Mouse (Mus musculus) cerebellum, postnatal 25 days (tissue): ENCODE measurements at regions not wholly inside any gene's neighbourhood (a gene's known extent, or its start where the extent isn't known, plus 50 kb on each side); places are given as distances from the start of the nearest gene placed in this dataset.

Source experiments
- DNase-seq, 2 experiments: peaks; one replicate each; pipeline ENCODE4 v3.0.0; 2021; ENCODE audit warnings: mixed read lengths in 2 of 2

DNA sequence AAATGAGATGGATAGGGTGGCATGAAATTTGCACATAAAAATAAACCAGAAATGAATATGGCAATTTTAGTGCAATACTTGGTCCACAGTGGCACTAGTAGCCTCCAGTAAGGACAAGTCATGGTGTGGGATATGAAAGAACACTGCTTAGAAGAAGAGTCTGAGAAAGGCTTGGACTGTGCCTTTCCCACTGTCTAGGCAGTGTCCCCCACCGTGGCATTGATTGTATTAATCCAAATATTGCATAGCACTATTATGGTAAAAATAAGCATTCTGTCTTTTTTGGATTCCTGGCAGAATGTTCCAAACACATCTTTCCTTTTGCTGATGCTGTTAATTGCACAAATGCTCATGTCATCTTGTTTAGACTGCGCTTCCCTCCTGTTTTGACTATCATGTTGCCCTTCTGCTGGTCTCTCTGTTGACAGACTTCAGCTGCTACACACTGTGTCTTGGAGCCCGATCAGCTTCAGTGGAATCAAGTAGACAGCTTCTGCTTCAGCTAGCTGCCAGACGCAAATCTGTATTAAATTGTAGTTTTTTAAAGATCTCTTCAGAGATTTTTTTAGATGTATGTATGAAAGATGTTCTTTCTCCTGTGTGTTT, 186.2 kb upstream of the Robo2 start:
- peak in 1 of 2 experiments; percentile 7 for DNase-seq

DNA sequence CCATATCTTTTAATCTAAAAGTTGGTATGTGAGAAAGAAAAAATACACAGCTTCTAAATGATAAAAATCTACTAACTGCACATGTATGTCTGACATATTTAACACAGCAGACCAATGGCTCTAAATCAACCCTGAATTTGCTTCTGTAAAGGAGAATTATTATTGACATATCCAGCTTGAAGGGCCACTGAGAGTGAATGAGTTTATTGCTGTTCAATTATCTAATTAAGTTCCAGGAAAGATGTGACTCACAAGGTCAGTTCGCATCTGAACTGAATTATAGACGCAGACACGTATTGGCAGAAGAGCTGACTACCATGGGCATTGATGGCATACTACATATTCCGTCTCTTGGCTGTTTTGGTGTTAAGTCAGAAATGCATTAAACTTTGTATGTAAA, 180.3 kb upstream of the Robo2 start:
- no peak for DNase-seq

DNA sequence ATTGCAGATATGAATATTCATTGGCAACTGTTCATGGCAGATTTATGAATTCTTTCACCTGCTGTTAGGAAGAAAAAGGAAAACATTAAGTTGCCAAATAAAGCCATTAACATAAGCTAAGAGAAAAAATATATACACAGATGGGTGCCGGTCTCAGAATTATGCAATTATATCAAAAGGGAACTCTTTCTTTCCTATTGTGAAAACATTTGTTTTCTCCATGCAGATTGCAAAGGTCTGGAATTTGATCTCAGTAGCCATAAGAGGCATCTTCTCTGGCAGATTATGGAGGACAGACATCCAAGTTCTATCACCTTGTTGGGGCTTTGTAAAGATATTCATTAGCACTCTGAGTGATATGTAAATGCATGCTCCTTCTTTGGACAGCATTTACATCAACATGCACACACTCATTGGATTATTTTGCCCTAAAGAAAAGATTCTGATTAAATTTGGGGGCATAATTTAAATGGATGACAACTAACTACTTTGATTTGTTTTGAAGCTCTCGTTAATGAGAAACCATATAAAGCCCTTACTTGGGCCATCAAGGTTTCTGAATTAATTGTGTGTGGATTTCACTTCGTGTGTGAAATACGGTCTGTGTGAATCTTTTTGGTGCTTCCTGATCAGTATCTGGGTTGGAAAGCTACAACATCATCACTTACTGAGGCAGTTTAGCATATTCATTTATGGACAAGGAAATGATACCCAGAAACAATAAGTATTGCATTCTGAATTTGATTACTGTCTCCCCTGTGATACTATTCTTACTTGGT, 171.2 kb upstream of the Robo2 start:
- no peak for DNase-seq

- DNase-seq, result no peak
Measured at GRCm38 (mm10) chr16:74548374-74548773, 136.7 kb upstream of the Robo2 start.

DNA sequence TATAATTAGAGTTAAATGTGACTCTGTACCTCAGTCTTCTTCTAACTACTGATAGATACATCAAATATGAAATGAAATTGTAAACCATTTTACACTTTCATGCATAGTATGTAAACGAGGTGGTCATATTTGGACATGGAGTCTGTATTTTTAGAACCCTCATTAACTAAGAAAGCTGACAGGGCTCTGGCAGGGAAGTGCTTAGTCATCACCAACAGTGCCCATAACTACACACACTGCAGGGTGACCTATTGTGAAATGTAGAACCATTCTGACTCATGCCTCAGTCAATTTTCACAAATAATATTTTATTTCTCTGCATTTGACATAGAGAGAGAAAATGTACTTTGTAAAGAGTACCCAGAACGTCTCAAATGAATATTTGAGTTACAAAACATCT, 118.9 kb upstream of the Robo2 start:
- DNase-seq, result no peak

DNA sequence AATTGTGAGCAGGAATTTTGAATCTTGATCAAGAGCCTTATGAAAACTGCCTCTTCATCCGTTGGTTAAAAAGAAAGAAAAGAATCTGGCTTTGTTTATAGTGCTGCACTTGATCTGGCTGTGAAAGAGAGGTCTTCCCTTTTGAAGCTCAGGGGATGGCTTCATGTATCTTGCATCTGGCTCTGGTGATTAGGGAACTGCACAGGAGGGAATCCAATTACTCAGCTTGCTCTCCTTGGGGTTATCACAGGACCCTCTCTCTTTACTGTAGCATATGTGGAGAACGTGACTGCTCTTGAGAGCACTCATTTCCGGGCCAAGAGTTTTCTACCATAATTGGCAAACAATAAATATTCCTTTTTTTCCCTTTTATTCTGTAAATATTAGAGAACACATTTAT, 116.6 kb upstream of the Robo2 start:
- no peak for DNase-seq

GRCm38 (mm10) chr16:74526521-74526920, 114.9 kb upstream of the Robo2 start:
- no peak for DNase-seq

GRCm38 (mm10) chr16:74520501-74520900, 108.9 kb upstream of the Robo2 start:
- no peak for DNase-seq

DNA sequence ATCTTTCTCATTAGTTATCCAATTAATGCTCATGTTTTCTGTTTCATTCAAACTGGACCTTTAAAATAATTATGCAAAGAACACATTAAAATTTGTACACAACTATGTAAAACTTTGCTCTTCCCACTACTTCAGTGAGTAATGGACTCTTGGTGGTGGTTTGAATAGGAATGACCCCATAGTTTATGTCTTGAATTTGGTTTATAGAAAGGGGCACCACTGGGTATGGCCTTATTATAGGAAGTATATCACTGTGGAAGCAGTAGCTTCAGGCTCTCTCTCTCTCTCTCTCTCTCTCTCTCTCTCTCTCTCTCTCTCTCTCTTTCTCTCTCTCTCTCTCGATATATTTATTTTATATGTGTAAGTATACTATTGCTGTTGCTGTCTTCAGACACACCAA, 106.3 kb upstream of the Robo2 start:
- no peak for DNase-seq

DNA sequence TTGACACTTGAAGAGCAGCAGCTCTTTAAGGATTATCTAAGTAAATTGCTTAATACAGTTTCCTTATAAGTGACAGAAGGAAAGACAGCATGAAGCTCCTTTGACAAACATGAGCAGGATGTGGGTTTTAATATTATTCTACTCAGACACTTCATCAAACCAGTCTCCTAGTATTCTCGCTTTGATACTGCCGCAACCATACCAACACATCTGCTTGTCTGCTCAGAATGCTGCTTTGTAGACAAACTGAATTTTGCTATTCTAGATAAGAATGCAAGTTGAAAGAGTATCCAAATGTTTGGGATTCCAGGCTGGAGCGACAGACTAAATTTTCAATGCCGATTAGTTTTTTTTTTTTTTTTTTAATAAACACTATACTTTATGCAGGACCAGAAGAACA, 105.7 kb upstream of the Robo2 start:
- DNase-seq, result no peak

GRCm38 (mm10) chr16:74514481-74514880, 102.9 kb upstream of the Robo2 start:
- no peak for DNase-seq

- no peak for DNase-seq
Measured at GRCm38 (mm10) chr16:74510383-74510782, 98.8 kb upstream of the Robo2 start.

- DNase-seq, result no peak
Measured at GRCm38 (mm10) chr16:74509489-74509888, 97.9 kb upstream of the Robo2 start.

- DNase-seq, result no peak
Measured at GRCm38 (mm10) chr16:74506719-74507118, 95.1 kb upstream of the Robo2 start.

- DNase-seq, result no peak
Measured at GRCm38 (mm10) chr16:74506173-74506709, 94.6 kb upstream of the Robo2 start.

GRCm38 (mm10) chr16:74504426-74504825, 92.8 kb upstream of the Robo2 start:
- DNase-seq, result no peak

DNA sequence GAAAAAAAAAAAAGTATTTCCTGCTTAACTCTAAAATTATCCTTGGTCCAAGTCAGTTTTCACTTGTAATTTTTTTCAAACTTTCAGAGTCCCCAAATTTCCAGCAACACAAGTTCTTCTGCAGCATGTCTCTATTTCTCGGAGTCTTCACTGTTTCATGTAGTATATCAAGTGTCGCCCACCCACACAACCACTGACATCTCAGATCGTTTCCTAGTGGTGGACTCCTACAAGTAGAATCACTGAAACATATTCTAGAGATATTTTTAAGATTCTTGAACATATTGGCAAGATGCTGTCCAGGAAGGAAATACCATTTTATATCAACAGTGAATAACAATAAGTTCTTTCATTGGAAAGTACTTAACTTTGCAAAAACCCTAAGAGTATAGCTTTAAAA, 89.1 kb upstream of the Robo2 start:
- no peak for DNase-seq

GRCm38 (mm10) chr16:74467745-74468420, 56.3 kb upstream of the Robo2 start:
- DNase-seq, result no peak

DNA sequence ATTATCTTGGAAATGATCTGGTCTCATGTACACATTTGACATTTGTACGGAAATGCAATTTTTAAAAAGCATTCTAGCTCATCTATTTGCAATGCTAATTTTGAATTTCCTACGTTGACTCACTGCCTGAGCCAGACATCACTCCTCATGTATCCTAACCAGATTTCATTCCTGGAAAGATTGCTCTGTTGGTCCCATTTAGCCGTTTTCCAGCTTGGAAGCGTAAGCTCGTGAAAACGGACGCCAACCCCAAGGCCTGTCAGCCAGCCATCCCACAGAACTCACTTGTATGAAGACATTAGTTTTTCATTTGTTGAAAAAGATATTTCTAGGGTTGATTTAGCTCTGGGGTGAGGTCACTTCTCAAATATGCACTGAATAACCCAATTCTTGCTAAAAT, 55.5 kb upstream of the Robo2 start:
- DNase-seq, result no peak

DNA sequence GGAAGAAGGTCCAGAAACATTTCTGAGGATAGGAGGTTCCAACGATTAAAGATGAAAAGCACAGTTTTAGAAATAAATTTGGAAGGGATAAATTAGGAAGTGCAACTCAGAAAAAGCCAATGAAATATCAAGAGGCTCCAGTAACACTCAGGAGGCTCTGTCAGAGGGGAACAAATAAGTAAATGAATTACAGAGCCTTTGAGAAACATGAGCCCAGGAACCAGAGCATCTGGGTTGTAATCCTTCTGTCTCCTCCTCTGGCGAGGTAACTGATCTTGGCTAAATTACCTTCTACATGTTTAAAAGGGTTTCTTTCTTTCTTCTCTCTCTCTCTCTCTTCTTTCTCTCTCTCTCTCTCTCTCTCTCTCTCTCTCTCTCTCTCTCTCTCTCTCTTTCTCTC, 53.2 kb upstream of the Robo2 start:
- no peak for DNase-seq

GRCm38 (mm10) chr16:74464290-74464689, 52.7 kb upstream of the Robo2 start:
- no peak for DNase-seq

- no peak for DNase-seq
Measured at GRCm38 (mm10) chr16:74462436-74462835, 50.8 kb upstream of the Robo2 start.
